Mouse (Mus musculus) liver, postnatal 0 days (tissue): ENCODE results near the gene Mapk13.

ENCODE experiments used
- CTCF ChIP-seq: sonication (generic); IDR thresholded peaks from 2 replicates; pipeline ENCODE4 v1.5.1; 2016; ENCODE audit warnings: antibody characterized with exemption, low read depth
- EP300 ChIP-seq: IDR thresholded peaks from 2 replicates; pipeline ENCODE4 v1.6.1; 2016; ENCODE audit warnings: antibody characterized with exemption, low read depth, mild to moderate bottlenecking

GRCm38 (mm10) chr17:28787507-28787906, 18.4 kb downstream of the Mapk13 start:
- no peak for TF ChIP-seq CTCF
- TF ChIP-seq EP300 = no peak
